Mouse (Mus musculus) intestine, postnatal 0 days (tissue): ENCODE measurements around the gene Pum1. TPM values are rescaled to one million over a fixed set of nuclear protein-coding genes. Genes with fewer than 3 reads are reported as not detected.

Experiments used
- ATAC-seq: fragments of 200-750 bp; cut with Nextera tagmentation; 2 replicates; pipeline ENCODE4 v1.8.0; 2017; ENCODE audit warnings: mild to moderate bottlenecking, moderate TSS enrichment, moderate library complexity
- H3K27ac ChIP-seq: fragments of 300-500 bp; sonication (generic); 2 replicates; pipeline ENCODE4 v1.5.1; 2014; ENCODE audit warnings: mild to moderate bottlenecking, low read depth, low read length, moderate library complexity
- H3K27me3 ChIP-seq: fragments of 300-500 bp; sonication (generic); replicated peaks from 2 replicates; pipeline ENCODE4 v1.6.1; 2014; ENCODE audit warnings: low read length, mixed read lengths; ENCODE audit not compliant: control insufficient read depth, insufficient read depth
- H3K36me3 ChIP-seq: fragments of 300-500 bp; sonication (generic); 2 replicates; pipeline ENCODE4 v1.6.1; 2014; ENCODE audit warnings: mild to moderate bottlenecking, moderate library complexity; ENCODE audit not compliant: control insufficient read depth, insufficient read depth
- H3K4me1 ChIP-seq: fragments of 300-500 bp; sonication (generic); replicated peaks from 2 replicates; pipeline ENCODE4 v1.6.1; 2014; ENCODE audit warnings: antibody characterized with exemption, low read length, mixed read lengths; ENCODE audit not compliant: control insufficient read depth, insufficient read depth
- H3K4me2 ChIP-seq: fragments of 300-500 bp; sonication (generic); replicated peaks from 2 replicates; pipeline ENCODE4 v1.6.1; 2014; ENCODE audit warnings: low read depth, mild to moderate bottlenecking, moderate library complexity
- H3K4me3 ChIP-seq: fragments of 300-500 bp; sonication (generic); 2 replicates; pipeline ENCODE4 v1.5.1; 2014; ENCODE audit warnings: low read depth, low read length
- H3K9ac ChIP-seq: fragments of 300-500 bp; sonication (generic); 2 replicates; pipeline ENCODE4 v1.6.1; 2014; ENCODE audit warnings: mild to moderate bottlenecking, low read depth, low read length
- H3K9me3 ChIP-seq: fragments of 300-500 bp; sonication (generic); 2 replicates; pipeline ENCODE4 v1.6.1; 2016; ENCODE audit warnings: mixed run types; ENCODE audit not compliant: control insufficient read depth
- CTCF ChIP-seq: sonication (generic); IDR thresholded peaks from 2 replicates; pipeline ENCODE4 v1.5.1; 2016; ENCODE audit warnings: low read depth, mild to moderate bottlenecking, control low read depth, antibody characterized with exemption, moderate library complexity
- WGBS: fragments of 180-500 bp; shearing (Covaris S2); extraction: QIAGEN DNeasy Blood & Tissue Kit; methylation state at CpG from one replicate; pipeline ENCODE4 v1.1.7; 2014; 5-methylcytosine and 5-hydroxymethylcytosine counted together
- polyA plus RNA-seq: library from polyadenylated mRNA; unstranded; fragments of >200 nt; fragmentation: Nextera tagmentation; extraction: Ambion mirVana; gene quantifications from 2 replicates; pipeline ENCODE4 v1.2.1, GENCODE M21; 2015

The Pum1 gene
- polyA plus RNA-seq, 1 experiment from 2014 or later: 23.9 TPM

DNA sequence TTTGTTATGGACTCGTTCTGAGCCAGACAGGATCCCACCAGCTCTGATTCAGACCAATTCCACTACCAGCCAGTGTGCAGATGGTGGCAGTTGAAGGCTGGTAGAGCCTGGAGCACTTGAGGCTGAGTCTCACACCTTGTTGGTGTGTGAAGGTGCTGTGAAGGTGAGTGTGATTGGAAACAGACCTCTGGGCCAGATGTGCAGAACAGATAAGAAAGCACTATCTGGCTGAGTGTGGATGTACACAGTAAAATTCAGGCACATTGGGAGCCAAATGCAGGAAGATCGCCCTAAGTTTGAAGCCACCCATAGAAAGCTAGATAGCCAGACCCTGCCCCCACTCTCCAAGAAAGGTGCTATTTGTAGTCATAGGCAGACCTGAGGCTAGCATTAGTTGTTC lies 103.3 kb downstream of the Pum1 start:
- Histone ChIP-seq H3K9ac (no peak overlapping the region), H3K27me3 (no peaks in the 10 kb centered on the region), H3K4me3 (no peak overlapping the region), H3K4me1 (no peaks in the 10 kb centered on the region), H3K9me3 (no peaks in the 10 kb centered on the region), H3K4me2 (no peak overlapping the region), H3K27ac (no peak overlapping the region), H3K36me3 (peaks cover 73% of the 10 kb centered on the region)
- ATAC-seq: no peak
- 89% methylated on average over 1 of the region's 2 CpGs for WGBS
- TF ChIP-seq CTCF: no peak

DNA sequence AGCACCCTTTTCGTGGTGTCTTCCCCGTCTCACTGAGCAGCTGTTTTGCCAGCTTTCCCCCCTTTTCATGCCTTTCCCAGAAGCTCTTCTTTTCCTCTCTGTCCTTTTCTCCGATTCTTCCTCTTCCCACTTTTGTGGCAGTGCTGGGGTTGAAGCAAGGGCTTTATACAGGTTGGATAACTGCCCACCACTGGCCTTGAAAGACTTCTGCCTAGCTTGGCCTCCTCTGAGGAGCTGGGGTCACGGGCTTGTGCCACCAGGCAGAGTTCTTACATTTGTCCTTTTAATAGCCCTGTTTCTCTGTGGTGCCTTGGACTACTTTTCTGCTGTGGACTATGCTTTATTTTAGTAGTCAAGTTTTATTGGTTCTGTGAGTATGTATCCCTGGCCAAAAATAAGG lies 103.8 kb downstream of the Pum1 start:
- no peak overlapping the region for H3K4me2 ChIP-seq
- H3K9me3 ChIP-seq: no peaks in the 10 kb centered on the region
- H3K9ac ChIP-seq: no peak overlapping the region
- no peak overlapping the region for H3K27ac ChIP-seq
- H3K4me1 ChIP-seq: no peaks in the 10 kb centered on the region
- peaks cover 78% of the 10 kb centered on the region for H3K36me3 ChIP-seq
- ATAC-seq: no peak
- no peak overlapping the region for H3K4me3 ChIP-seq
- no peaks in the 10 kb centered on the region for H3K27me3 ChIP-seq
- WGBS: 88% methylated on average over 4 of the region's 4 CpGs
- no peak for TF ChIP-seq CTCF

DNA sequence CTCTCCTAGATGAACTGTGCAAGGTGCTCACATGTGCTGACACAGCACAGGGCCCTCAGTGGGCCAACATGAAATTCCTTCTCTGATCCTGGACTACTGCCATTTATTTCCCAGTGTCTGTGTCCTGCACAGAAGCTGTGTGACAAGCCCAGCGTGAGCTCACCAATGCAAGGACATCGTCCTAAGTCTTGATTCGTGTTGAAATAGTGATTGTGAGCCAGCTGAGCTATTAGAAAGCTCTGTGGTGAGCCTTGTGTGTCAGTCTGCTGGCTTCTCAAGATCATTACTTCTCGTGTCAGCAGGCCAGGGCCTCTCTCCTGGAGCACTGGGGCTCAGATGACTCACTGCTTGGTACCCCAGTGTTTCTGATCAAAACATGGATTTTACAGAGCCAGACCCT lies 110.8 kb downstream of the Pum1 start:
- Histone ChIP-seq H3K9me3 (no peaks in the 10 kb centered on the region), H3K4me2 (no peak overlapping the region), H3K27me3 (no peaks in the 10 kb centered on the region), H3K27ac (no peak overlapping the region), H3K36me3 (peaks cover 77% of the 10 kb centered on the region), H3K4me3 (no peak overlapping the region), H3K4me1 (no peaks in the 10 kb centered on the region), H3K9ac (no peak overlapping the region)
- no peak for ATAC-seq
- 86% methylated on average over 4 of the region's 4 CpGs for WGBS
- TF ChIP-seq CTCF: no peak

- Histone ChIP-seq H3K9me3 (no peaks in the 10 kb centered on the region), H3K4me3 (no peak overlapping the region), H3K27ac (no peak overlapping the region), H3K4me2 (no peak overlapping the region), H3K4me1 (no peaks in the 10 kb centered on the region), H3K36me3 (peaks cover 87% of the 10 kb centered on the region), H3K9ac (no peak overlapping the region), H3K27me3 (no peaks in the 10 kb centered on the region)
- 92% methylated on average over 4 of the region's 4 CpGs for WGBS
- ATAC-seq: no peak
- no peak for TF ChIP-seq CTCF
Measured at GRCm38 (mm10) chr4:130774822-130775221, 111.7 kb downstream of the Pum1 start.

- Histone ChIP-seq H3K9ac (no peak overlapping the region), H3K9me3 (no peaks in the 10 kb centered on the region), H3K4me2 (no peak overlapping the region), H3K36me3 (peaks cover 78% of the 10 kb centered on the region), H3K4me1 (no peaks in the 10 kb centered on the region), H3K27ac (no peak overlapping the region), H3K4me3 (no peak overlapping the region), H3K27me3 (no peaks in the 10 kb centered on the region)
- ATAC-seq: no peak
- no peak for TF ChIP-seq CTCF
- 39% methylated on average over 10 of the region's 10 CpGs for WGBS
Measured at GRCm38 (mm10) chr4:130777647-130778046, 114.5 kb downstream of the Pum1 start.

DNA sequence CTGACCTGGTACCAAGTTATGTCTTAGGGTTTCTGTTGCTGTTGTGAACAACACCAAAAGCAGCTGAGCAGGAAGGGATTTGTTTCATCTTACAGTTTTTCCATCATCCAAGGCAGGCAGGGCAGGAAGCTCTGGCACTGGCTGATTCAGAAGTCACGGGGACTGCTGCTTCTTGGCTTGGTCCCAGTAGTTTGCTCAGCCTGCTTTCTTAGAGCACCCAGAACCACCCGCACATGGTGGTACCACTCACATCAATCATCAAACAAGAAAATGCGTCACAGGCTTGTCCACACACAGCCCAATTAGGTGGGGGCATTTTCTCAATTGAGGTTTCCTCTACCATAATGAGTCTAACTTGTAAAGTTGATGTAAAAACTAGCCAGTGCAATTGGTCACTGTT lies 115.9 kb downstream of the Pum1 start:
- H3K9ac ChIP-seq: no peak overlapping the region
- H3K4me3 ChIP-seq: no peak overlapping the region
- H3K4me1 ChIP-seq: no peaks in the 10 kb centered on the region
- H3K27me3 ChIP-seq: no peaks in the 10 kb centered on the region
- WGBS: 66% methylated on average over 3 of the region's 3 CpGs
- no peak for TF ChIP-seq CTCF
- H3K36me3 ChIP-seq: peaks cover 64% of the 10 kb centered on the region
- H3K27ac ChIP-seq: no peak overlapping the region
- H3K4me2 ChIP-seq: no peak overlapping the region
- ATAC-seq: no peak
- H3K9me3 ChIP-seq: no peaks in the 10 kb centered on the region

- Histone ChIP-seq H3K4me2 (no peak overlapping the region), H3K9me3 (no peaks in the 10 kb centered on the region), H3K9ac (no peak overlapping the region), H3K27me3 (no peaks in the 10 kb centered on the region), H3K27ac (no peak overlapping the region), H3K4me1 (no peaks in the 10 kb centered on the region), H3K36me3 (peaks cover 35% of the 10 kb centered on the region), H3K4me3 (no peak overlapping the region)
- TF ChIP-seq CTCF: no peak
- 83% methylated on average over 2 of the region's 2 CpGs for WGBS
- no peak for ATAC-seq
Measured at GRCm38 (mm10) chr4:130782492-130782891, 119.4 kb downstream of the Pum1 start.
